Mouse (Mus musculus) 3134 (cell line): ENCODE measurements around the gene Tmem33.

Experiments
- DNase-seq: peaks from one replicate; pipeline ENCODE4 v3.0.0-alpha.2; 2011; ENCODE audit warnings: low spot score; ENCODE audit not compliant: insufficient read length; ENCODE audit errors: extremely low read depth

Gene Tmem33

GRCm38 (mm10) chr5:67312522-67312851 is 52.1 kb downstream of the Tmem33 start:
- no peak for DNase-seq

GRCm38 (mm10) chr5:67321656-67322268 is 61.4 kb downstream of the Tmem33 start:
- DNase-seq = no peak

- DNase-seq = no peak
Measured at GRCm38 (mm10) chr5:67324032-67324431, 63.7 kb downstream of the Tmem33 start.

- DNase-seq = no peak
Measured at GRCm38 (mm10) chr5:67340811-67341210, 80.4 kb downstream of the Tmem33 start.
